Mouse (Mus musculus): ENCODE results near the gene Gpr137.
"Not testable (repeated sequence)": the region's sequence is repeated elsewhere in the genome, so short reads cannot be mapped to it uniquely, and the experiment has no call there.

Gpr137 gene

GRCm38 (mm10) chr19:6905498-6906159 is 36.7 kb downstream of the Gpr137 start:
- DNase-seq (ENCODE audit: low spot score): no peak

- DNase-seq (ENCODE audit: low spot score): no peak
Observed at GRCm38 (mm10) chr19:6904846-6905245, 37.4 kb downstream of the Gpr137 start.

GRCm38 (mm10) chr19:6903031-6903430 is 39.2 kb downstream of the Gpr137 start:
- no peak for DNase-seq (ENCODE audit: low spot score)

DNA sequence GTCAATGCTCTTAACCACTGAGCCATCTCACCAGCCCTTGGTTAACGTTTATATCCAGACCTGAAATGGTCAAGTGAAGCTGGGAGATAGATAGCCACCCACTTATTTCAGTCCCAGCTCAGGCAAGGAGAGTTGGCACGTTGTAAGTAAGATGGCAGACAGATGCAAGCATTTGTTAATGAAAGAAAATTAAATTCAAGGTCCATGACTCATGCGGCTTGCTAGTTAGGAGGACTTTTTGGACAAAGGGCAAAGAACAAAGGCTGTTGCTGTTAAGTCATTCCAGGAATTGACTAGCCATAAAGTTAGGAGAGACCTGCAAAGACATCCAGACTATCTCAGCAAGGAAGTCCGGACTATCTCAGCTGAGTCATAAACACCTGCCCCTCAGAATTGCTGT is 42.6 kb downstream of the Gpr137 start:
- DNase-seq (ENCODE audit: low spot score): no peak

DNA sequence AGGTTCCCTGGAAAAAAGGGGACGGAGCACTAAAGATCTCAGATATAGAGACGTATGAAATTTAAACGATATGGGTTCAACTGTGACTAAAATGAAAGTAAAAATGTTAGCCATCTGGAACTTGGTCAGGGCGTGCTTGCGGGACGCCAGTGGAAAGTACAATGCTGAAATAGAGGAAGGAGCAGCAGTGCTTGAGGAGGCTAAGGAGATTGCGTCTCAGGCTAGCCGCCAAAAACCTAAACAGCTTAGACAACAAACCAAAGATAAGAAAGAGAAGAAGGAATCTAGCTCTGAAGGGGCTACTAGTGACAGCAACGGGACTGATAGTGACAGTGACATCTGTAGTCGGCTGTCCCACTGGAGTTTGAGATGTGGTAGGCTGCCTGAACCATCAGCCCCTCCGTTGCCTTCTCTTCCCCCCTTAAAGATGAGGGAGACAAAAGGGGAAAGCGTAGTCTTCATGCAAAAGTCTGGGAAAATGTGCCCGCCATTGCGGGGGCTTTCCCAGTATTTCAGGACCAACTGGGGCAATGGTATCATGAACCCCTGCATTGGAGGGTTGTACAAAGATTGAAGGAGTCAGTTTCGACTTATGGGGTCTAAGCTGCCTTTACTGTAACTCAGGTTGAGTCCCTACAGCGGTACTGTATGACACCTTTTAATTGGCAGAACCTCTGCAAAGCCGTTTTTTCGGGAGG is 46.5 kb downstream of the Gpr137 start:
- DNase-seq (ENCODE audit: low spot score): not testable (repeated sequence)

- DNase-seq (ENCODE audit: low spot score): no peak
Observed at GRCm38 (mm10) chr19:6893731-6894451, 48.4 kb downstream of the Gpr137 start.

GRCm38 (mm10) chr19:6892512-6892911 is 49.8 kb downstream of the Gpr137 start:
- DNase-seq (ENCODE audit: low spot score): no peak

Data from ovary, postnatal 10 days (tissue).